Mouse (Mus musculus): ENCODE results near the gene Adam33.
A peak's percentile ranks its signal among the peaks of the same experiment; 100 is the strongest.
"Not testable (repeated sequence)": the region's sequence is repeated elsewhere in the genome, so short reads cannot be mapped to it uniquely, and the experiment has no call there.

The Adam33 gene

GRCm38 (mm10) chr2:131063404-131063864 lies at the start of gene Adam33:
Gene Adam33 (minus strand): TSS chr2:131063814.
- no peak for DNase-seq (ENCODE audit: low read depth, low spot score)

GRCm38 (mm10) chr2:131105989-131106388 lies 42.4 kb upstream of the Adam33 start:
- DNase-seq (ENCODE audit: low read depth, low spot score): no peak

- not testable (repeated sequence) for DNase-seq (ENCODE audit: low read depth, low spot score)
Observed at GRCm38 (mm10) chr2:131105061-131105460, 41.4 kb upstream of the Adam33 start.

GRCm38 (mm10) chr2:131104021-131104420 lies 40.4 kb upstream of the Adam33 start:
- peak; percentile 41 for DNase-seq (ENCODE audit: low read depth, low spot score)

GRCm38 (mm10) chr2:131101530-131101929 lies 37.9 kb upstream of the Adam33 start:
- no peak for DNase-seq (ENCODE audit: low read depth, low spot score)

- DNase-seq (ENCODE audit: low read depth, low spot score): no peak
Observed at GRCm38 (mm10) chr2:131097087-131097486, 33.5 kb upstream of the Adam33 start.

- DNase-seq (ENCODE audit: low read depth, low spot score): peak; percentile 51
Observed at GRCm38 (mm10) chr2:131096101-131096795, 32.6 kb upstream of the Adam33 start.

GRCm38 (mm10) chr2:131094823-131095222 lies 31.2 kb upstream of the Adam33 start:
- DNase-seq (ENCODE audit: low read depth, low spot score): peak; percentile 68

GRCm38 (mm10) chr2:131093577-131093976 lies 30.0 kb upstream of the Adam33 start:
- DNase-seq (ENCODE audit: low read depth, low spot score): no peak

GRCm38 (mm10) chr2:131090852-131091251 lies 27.2 kb upstream of the Adam33 start:
- peak; percentile 49 for DNase-seq (ENCODE audit: low read depth, low spot score)

GRCm38 (mm10) chr2:131089634-131090033 lies 26.0 kb upstream of the Adam33 start:
- DNase-seq (ENCODE audit: low read depth, low spot score): no peak

- no peak for DNase-seq (ENCODE audit: low read depth, low spot score)
Observed at GRCm38 (mm10) chr2:131088581-131088980, 25.0 kb upstream of the Adam33 start.

- DNase-seq (ENCODE audit: low read depth, low spot score): no peak
Observed at GRCm38 (mm10) chr2:131086667-131087390, 23.2 kb upstream of the Adam33 start, which contains the start of gene Siglec1. Gene Siglec1 (minus strand): TSS chr2:131086765.

- no peak for DNase-seq (ENCODE audit: low read depth, low spot score)
Observed at GRCm38 (mm10) chr2:131084206-131084605, 20.6 kb upstream of the Adam33 start.

GRCm38 (mm10) chr2:131080507-131080906 lies 16.9 kb upstream of the Adam33 start:
- DNase-seq (ENCODE audit: low read depth, low spot score): no peak

- no peak for DNase-seq (ENCODE audit: low read depth, low spot score)
Observed at GRCm38 (mm10) chr2:131072536-131072935, 8.9 kb upstream of the Adam33 start.

GRCm38 (mm10) chr2:131067481-131067880 lies 3.9 kb upstream of the Adam33 start:
- DNase-seq (ENCODE audit: low read depth, low spot score): no peak

GRCm38 (mm10) chr2:131066342-131066741 lies 2.7 kb upstream of the Adam33 start:
- no peak for DNase-seq (ENCODE audit: low read depth, low spot score)

GRCm38 (mm10) chr2:131061607-131062006 lies 2.0 kb downstream of the Adam33 start:
- peak; percentile 48 for DNase-seq (ENCODE audit: low read depth, low spot score)

- peak; percentile 63 for DNase-seq (ENCODE audit: low read depth, low spot score)
Observed at GRCm38 (mm10) chr2:131060784-131061183, 2.8 kb downstream of the Adam33 start.

- DNase-seq (ENCODE audit: low read depth, low spot score): peak; percentile 68
Observed at GRCm38 (mm10) chr2:131059781-131060540, 3.7 kb downstream of the Adam33 start.

GRCm38 (mm10) chr2:131059377-131059776 lies 4.2 kb downstream of the Adam33 start:
- DNase-seq (ENCODE audit: low read depth, low spot score): peak; percentile 91
